Mouse (Mus musculus) limb, embryonic 11.5 days (tissue): ENCODE measurements around the gene Gm44511. TPM values are rescaled to one million over a fixed set of nuclear protein-coding genes. Genes with fewer than 3 reads are reported as not detected.

Experiments
- ATAC-seq: fragments of 200-750 bp; cut with Nextera tagmentation; 2 replicates; pipeline ENCODE4 v1.8.0; 2017; ENCODE audit warnings: low read depth; ENCODE audit not compliant: insufficient number of reproducible peaks, low FRiP score, low TSS enrichment
- DNase-seq: peaks from one replicate; pipeline ENCODE4 v3.0.0-alpha.2; 2015; ENCODE audit warnings: low spot score
- H3K27ac ChIP-seq: fragments of 300-500 bp; sonication (generic); replicated peaks from 2 replicates; pipeline ENCODE4 v1.5.1; 2014; ENCODE audit warnings: low read depth, mild to moderate bottlenecking, low read length
- H3K27me3 ChIP-seq: fragments of 300-500 bp; sonication (generic); 2 replicates; pipeline ENCODE4 v1.6.1; 2014; ENCODE audit warnings: mild to moderate bottlenecking, low read length, mixed read lengths; ENCODE audit not compliant: control insufficient read depth, insufficient read depth
- H3K36me3 ChIP-seq: fragments of 300-500 bp; sonication (generic); 2 replicates; pipeline ENCODE4 v1.6.1; 2014; ENCODE audit warnings: mild to moderate bottlenecking, low read length, moderate library complexity, mixed read lengths; ENCODE audit not compliant: control insufficient read depth, insufficient read depth
- H3K4me1 ChIP-seq: fragments of 300-500 bp; sonication (generic); 2 replicates; pipeline ENCODE4 v1.6.1; 2014; ENCODE audit warnings: low read length, mixed read lengths; ENCODE audit not compliant: control insufficient read depth, insufficient read depth
- H3K4me2 ChIP-seq: fragments of 300-500 bp; sonication (generic); 2 replicates; pipeline ENCODE4 v1.6.1; 2014; ENCODE audit warnings: low read depth, mild to moderate bottlenecking, moderate library complexity; ENCODE audit not compliant: severe bottlenecking
- H3K4me3 ChIP-seq: fragments of 300-500 bp; sonication (generic); 2 replicates; pipeline ENCODE4 v1.5.1; 2014; ENCODE audit warnings: low read depth, low read length
- H3K9ac ChIP-seq: fragments of 300-500 bp; sonication (generic); 2 replicates; pipeline ENCODE4 v1.6.1; 2014; ENCODE audit warnings: mild to moderate bottlenecking, low read length
- H3K9me3 ChIP-seq: fragments of 300-500 bp; sonication (generic); 2 replicates; pipeline ENCODE4 v1.6.1; 2016; ENCODE audit warnings: low read length; ENCODE audit not compliant: control insufficient read depth
- WGBS: fragments of 180-500 bp; shearing (Covaris S2); extraction: QIAGEN DNeasy Blood & Tissue Kit; methylation state at CpG from one replicate; pipeline ENCODE4 v1.1.7; 2014; 5-methylcytosine and 5-hydroxymethylcytosine counted together
- polyA plus RNA-seq: library from polyadenylated mRNA; unstranded; fragments of >200 nt; fragmentation: Nextera tagmentation; extraction: Ambion mirVana; gene quantifications from 2 replicates; pipeline ENCODE4 v1.2.1, GENCODE M21; 2014

Gene Gm44511
- polyA plus RNA-seq, 1 experiment from 2014 or later, result not detected

DNA sequence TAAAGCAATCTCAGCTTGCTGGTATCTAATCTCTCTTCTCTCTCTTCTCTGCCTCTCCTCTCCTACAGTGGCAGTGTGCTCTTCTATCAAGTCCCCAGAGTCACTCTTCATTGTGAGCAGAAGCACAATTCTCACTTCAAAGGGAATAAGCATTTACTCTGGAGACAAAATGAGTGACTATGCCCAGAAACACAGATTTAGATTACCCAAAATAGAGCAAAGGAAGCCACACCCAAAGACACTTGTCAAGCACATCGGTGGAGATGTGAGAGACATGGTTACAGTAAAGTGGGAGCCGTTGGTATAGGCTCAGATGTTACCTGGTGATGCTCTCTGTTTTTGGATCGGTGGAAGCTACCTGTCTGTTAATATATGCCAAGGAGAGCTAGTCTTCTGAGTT lies 26.7 kb upstream of the Gm44511 start:
- no peaks in the 10 kb centered on the region for H3K27me3 ChIP-seq
- H3K4me1 ChIP-seq, result no peaks in the 10 kb centered on the region
- WGBS, result 89% methylated on average over 3 of the region's 3 CpGs
- H3K9ac ChIP-seq, result no peak overlapping the region
- no peak for DNase-seq
- no peak for ATAC-seq
- no peak overlapping the region for H3K27ac ChIP-seq
- H3K36me3 ChIP-seq, result no peaks in the 10 kb centered on the region
- no peak overlapping the region for H3K4me2 ChIP-seq
- no peak overlapping the region for H3K4me3 ChIP-seq
- H3K9me3 ChIP-seq, result no peaks in the 10 kb centered on the region

DNA sequence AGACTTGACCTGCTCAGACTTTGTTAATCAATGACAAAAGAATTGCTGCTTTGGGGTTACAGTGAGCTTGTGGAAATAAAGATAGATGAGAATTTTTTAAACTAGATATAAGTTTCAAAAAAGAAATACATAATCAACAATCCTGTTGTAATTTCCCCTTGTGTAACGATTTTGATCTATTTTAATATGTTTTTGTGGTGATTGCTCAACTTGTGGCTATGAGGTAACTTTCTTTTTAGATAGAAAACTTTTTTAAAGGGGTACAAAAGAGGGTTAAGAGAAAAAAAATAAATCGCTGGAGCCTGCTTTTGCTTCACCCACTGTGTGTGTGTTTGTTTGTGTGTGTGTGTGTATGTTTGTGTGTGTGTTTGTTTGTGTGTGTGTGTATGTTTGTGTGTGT lies 25.0 kb upstream of the Gm44511 start:
- ATAC-seq (no peak), DNase-seq (no peak)
- no peak overlapping the region for H3K9ac ChIP-seq
- H3K27ac ChIP-seq, result no peak overlapping the region
- H3K4me1 ChIP-seq, result no peaks in the 10 kb centered on the region
- 85% methylated on average over 2 of the region's 2 CpGs for WGBS
- H3K4me3 ChIP-seq, result no peak overlapping the region
- no peaks in the 10 kb centered on the region for H3K27me3 ChIP-seq
- H3K9me3 ChIP-seq, result no peaks in the 10 kb centered on the region
- H3K4me2 ChIP-seq, result no peak overlapping the region
- H3K36me3 ChIP-seq, result no peaks in the 10 kb centered on the region

DNA sequence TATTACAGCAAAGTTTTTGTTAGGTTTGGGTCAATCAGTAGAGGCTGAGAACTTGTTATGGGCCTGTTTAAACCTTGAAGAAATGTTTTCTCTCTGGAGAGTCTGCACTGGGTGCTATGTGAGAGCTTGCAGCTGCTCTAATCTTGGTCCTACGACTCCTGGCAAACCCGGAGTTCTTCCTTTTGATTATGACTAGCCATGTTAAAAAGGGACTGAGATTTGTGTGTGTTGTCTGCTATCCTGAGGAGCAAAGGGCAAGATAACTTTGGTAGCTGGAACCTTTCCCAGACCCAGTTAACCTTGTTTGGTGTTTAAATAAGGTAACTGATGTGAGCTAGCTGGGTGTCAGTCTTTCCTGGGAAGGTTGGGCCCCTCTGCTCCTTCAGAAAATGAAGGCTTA lies 24.6 kb upstream of the Gm44511 start:
- H3K9ac ChIP-seq, result no peak overlapping the region
- no peak for ATAC-seq
- no peak overlapping the region for H3K4me3 ChIP-seq

DNA sequence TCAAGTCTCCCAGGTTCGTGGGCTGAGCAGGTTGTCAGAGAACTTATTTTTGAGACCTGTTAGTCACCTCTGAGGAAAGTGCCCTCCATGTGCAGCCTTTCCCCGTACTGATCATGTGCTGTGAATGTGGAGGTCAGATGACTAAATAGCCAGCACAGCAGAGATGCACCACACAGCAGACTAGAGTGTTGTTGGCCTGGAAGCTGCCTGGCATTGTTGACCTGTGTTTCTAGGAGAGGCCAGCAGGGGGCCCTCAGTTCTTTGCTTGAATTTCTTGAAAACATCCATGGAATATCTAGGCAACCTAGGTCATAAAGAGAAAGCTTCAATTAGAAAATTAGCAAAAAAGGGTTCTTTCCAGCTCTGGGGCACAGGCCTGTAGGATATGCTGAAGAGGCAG lies 23.8 kb upstream of the Gm44511 start:
- ATAC-seq (no peak), DNase-seq (peak; percentile 82)
- Histone ChIP-seq H3K9ac (no peak overlapping the region), H3K36me3 (no peaks in the 10 kb centered on the region), H3K4me2 (no peak overlapping the region), H3K4me1 (no peaks in the 10 kb centered on the region), H3K27me3 (no peaks in the 10 kb centered on the region), H3K9me3 (no peaks in the 10 kb centered on the region), H3K27ac (no peak overlapping the region), H3K4me3 (no peak overlapping the region)
- WGBS, result 58% methylated on average over 2 of the region's 2 CpGs

More for the DNA sequence above, 24.6 kb upstream of the Gm44511 start:
- H3K27ac ChIP-seq, result no peak overlapping the region
- H3K27me3 ChIP-seq, result no peaks in the 10 kb centered on the region
- no peaks in the 10 kb centered on the region for H3K36me3 ChIP-seq
- no peak overlapping the region for H3K4me2 ChIP-seq
- WGBS, result 87% methylated on average over 2 of the region's 2 CpGs
- no peaks in the 10 kb centered on the region for H3K4me1 ChIP-seq
- no peaks in the 10 kb centered on the region for H3K9me3 ChIP-seq
- DNase-seq, result no peak

DNA sequence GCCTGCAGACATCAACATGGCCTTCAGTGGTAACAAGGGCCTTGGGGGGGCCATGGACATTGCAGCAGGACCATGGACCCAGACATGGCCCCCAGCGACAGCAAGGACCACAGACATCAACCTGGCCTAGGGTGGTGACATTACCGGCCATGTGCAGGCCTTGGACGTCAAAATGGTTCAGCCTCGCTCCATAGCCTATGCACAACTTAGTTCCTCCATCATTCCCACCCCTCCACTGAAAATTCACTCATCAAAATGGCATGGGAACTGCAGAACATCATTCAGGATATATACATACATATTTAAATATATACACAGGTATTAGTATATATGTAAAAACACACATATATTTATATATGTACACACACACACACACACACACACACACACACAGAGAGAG lies 21.3 kb upstream of the Gm44511 start:
- H3K27me3 ChIP-seq, result no peaks in the 10 kb centered on the region
- no peaks in the 10 kb centered on the region for H3K4me1 ChIP-seq
- ATAC-seq (no peak), DNase-seq (no peak)
- no peak overlapping the region for H3K4me3 ChIP-seq
- H3K4me2 ChIP-seq, result no peak overlapping the region
- H3K9me3 ChIP-seq, result no peaks in the 10 kb centered on the region
- no peak overlapping the region for H3K27ac ChIP-seq
- no peaks in the 10 kb centered on the region for H3K36me3 ChIP-seq
- H3K9ac ChIP-seq, result no peak overlapping the region
- 95% methylated on average over 4 of the region's 4 CpGs for WGBS

DNA sequence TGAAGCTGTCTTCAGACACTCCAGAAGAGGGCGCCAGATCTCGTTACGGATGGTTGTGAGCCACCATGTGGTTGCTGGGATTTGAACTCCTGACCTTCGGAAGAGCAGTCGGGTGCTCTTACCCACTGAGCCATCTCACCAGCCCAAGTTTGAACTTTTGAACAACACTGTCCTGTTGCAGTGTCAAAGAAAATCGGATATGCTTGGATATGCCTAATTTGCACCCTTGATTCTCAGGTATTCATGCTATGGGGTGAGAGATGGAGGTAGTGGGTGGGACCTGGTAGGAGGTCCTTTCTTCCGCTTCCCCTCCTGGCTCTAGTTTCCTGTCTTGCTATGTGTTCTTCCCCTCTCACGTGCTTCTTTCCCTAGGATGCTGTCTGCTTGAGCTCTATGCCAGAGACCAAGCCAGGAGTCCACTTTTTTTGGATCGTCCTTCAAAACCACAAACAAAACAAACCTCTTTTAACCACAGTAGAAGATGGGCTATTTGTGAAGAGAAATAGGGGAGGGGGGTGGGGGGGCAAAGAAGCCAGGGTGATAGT lies 20.0 kb upstream of the Gm44511 start:
- no peaks in the 10 kb centered on the region for H3K27me3 ChIP-seq
- H3K4me2 ChIP-seq, result no peak overlapping the region
- whole genome bisulfite sequencing, result 75% methylated on average over 6 of the region's 9 CpGs
- no peak for ATAC-seq
- H3K9me3 ChIP-seq, result no peaks in the 10 kb centered on the region
- H3K27ac ChIP-seq, result no peak overlapping the region
- no peak for DNase-seq
- no peaks in the 10 kb centered on the region for H3K36me3 ChIP-seq
- H3K4me3 ChIP-seq, result no peak overlapping the region
- no peaks in the 10 kb centered on the region for H3K4me1 ChIP-seq
- H3K9ac ChIP-seq, result no peak overlapping the region

DNA sequence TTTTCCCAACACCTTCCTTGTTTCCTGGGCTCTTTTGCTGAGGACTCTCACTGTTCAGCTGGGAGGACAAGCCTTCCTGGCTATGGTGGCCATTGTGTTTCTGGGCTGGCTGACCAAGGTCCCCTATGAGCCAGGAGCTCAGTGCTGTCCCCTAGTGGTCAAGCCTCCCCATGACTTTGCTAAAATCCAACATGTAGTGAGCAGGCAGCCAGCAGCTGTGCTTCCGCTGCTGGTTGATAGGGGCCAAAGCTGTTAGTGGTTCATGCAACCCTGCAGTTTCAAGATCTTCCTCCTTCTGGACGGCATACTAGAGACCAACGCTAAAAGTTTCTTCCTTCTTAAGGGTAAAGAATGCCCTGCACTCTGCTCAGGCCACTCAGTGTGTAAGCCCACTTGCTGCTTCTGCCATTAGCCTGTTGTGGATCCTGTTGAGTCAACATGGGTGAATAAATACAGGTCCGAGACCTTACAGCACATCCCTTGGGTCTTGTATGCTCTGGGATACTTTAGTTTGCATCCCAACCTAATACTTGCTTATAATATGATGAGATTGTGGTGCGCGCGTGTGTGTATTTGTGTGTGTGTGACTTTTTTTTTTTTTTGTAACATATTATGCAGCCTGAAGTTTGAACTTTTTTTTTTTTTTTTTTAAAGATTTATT lies 19.3 kb upstream of the Gm44511 start:
- peak overlapping the region; percentile 15; the same call in 1 of the 2 replicates for H3K4me2 ChIP-seq
- no peaks in the 10 kb centered on the region for H3K9me3 ChIP-seq
- no peak overlapping the region for H3K4me3 ChIP-seq
- ATAC-seq, result peak; percentile 15; the same call in 1 of the 2 replicates
- no peak overlapping the region for H3K27ac ChIP-seq
- H3K27me3 ChIP-seq, result no peaks in the 10 kb centered on the region
- no peaks in the 10 kb centered on the region for H3K36me3 ChIP-seq
- H3K4me1 ChIP-seq, result no peaks in the 10 kb centered on the region
- WGBS, result 39% methylated on average over 7 of the region's 7 CpGs
- peak; percentile 96 for DNase-seq
- H3K9ac ChIP-seq, result no peak overlapping the region

DNA sequence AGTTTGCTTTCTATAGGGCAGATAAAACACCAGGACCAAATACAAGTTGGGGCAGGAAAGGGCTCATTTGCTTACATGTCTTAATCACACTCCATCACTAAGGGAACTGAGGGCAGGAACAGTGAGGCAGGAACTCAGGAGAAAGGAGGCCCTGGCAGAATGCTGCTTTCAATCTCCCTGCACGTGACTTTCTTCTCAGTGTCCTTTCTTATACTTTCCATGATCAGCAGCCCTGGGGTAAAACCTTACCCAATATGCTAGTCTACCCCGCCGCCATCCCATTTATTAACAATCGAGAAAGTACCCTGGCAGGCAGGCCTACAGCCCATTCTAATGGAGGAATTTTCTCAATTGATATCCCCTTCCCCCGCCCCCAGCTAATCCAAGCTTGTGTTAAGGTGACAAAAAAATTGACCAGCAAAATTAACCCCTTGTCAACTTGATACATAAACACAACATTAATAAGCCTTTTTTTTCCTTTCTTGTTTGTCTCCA lies 18.5 kb upstream of the Gm44511 start:
- H3K9ac ChIP-seq, result no peak overlapping the region
- H3K4me2 ChIP-seq, result no peak overlapping the region

More for the DNA sequence above, 18.5 kb upstream of the Gm44511 start:
- WGBS, result 83% methylated on average over 5 of the region's 5 CpGs
- ATAC-seq (no peak), DNase-seq (no peak)
- H3K4me1 ChIP-seq, result no peaks in the 10 kb centered on the region
- no peaks in the 10 kb centered on the region for H3K9me3 ChIP-seq
- no peaks in the 10 kb centered on the region for H3K36me3 ChIP-seq
- no peak overlapping the region for H3K27ac ChIP-seq
- H3K4me3 ChIP-seq, result no peak overlapping the region
- no peaks in the 10 kb centered on the region for H3K27me3 ChIP-seq
